Comparison of ENCODE assay signal across 31 mouse cellular contexts in genomic region chr7:34125346-34125745, GRCm38 (mm10). TPM values are rescaled to one million over a fixed set of nuclear protein-coding genes. Genes with fewer than 3 reads are reported as not detected.
DNase-seq lines count a peak whose midpoint lies in the region; ATAC-seq lines count a peak whose summit lies in the region.
"Had no signal": no experiment of that assay in that cellular context is flagged by ENCODE, and none has a peak within 500 bp of the region (broad histone marks: within the 10 kb centered on the region; RNA-seq: fewer than 3 reads in every experiment).

No protein-coding gene starts in this region.

- H3K4me3 ChIP-seq in heart, embryonic 11.5 days (ENCODE audit: low read depth, low read length), result no peak overlapping the region
- H3K4me3 ChIP-seq: forebrain, embryonic 10.5 days; forebrain, embryonic 13.5 days; heart, adult 2 months; heart, embryonic 13.5 days; hindbrain, embryonic 12.5 days; intestine, embryonic 15.5 days had no signal

- whole genome bisulfite sequencing in heart, embryonic 11.5 days (ENCODE audit: insufficient replicate concordance), result 91% methylated on average over 9 of the region's 9 CpGs

- H3K4me1 ChIP-seq in heart, embryonic 11.5 days (ENCODE audit: control insufficient read depth, insufficient read depth, low read length), result no peaks in the 10 kb centered on the region
- H3K4me1 ChIP-seq: hindbrain, embryonic 12.5 days had no signal

- no peaks in the 10 kb centered on the region for H3K27me3 ChIP-seq in heart, embryonic 11.5 days (ENCODE audit: control insufficient read depth, insufficient read depth, low read length)
- H3K27me3 ChIP-seq: forebrain, embryonic 13.5 days; heart, embryonic 13.5 days; hindbrain, embryonic 12.5 days; intestine, embryonic 15.5 days had no signal

- no peak overlapping the region for H3K4me2 ChIP-seq in heart, embryonic 11.5 days
- H3K4me2 ChIP-seq: forebrain, embryonic 13.5 days; heart, embryonic 13.5 days; hindbrain, embryonic 12.5 days; intestine, embryonic 15.5 days had no signal

- H3K9ac ChIP-seq in heart, embryonic 11.5 days (ENCODE audit: low read depth, low read length), result no peak overlapping the region
- H3K9ac ChIP-seq: forebrain, embryonic 13.5 days; heart, embryonic 13.5 days; hindbrain, embryonic 12.5 days; intestine, embryonic 15.5 days had no signal

- H3K36me3 ChIP-seq in heart, embryonic 11.5 days (ENCODE audit: control insufficient read depth, insufficient read depth, low read length), result peaks cover 11% of the 10 kb centered on the region

- DNase-seq in adrenal gland, adult (ENCODE audit: inconsistent age in 2 of 2, low spot score in 1 of 2), result peak; percentile 38 to 62
- no peak for DNase-seq in adrenal gland, adult 18-20 months (ENCODE audit: low spot score in 2 of 2)
- no peak for DNase-seq in heart, postnatal 4 days
- peak; percentile 38 for DNase-seq in adrenal gland, postnatal 14 days
- DNase-seq in cerebellum, postnatal 36 days, result no peak
- DNase-seq: cerebellum, adult 11-12 months; cerebellum, adult 8-10 months; cerebellum, postnatal 10 days; gastrocnemius, postnatal 10 days; gastrocnemius, postnatal 36 days; heart, adult 2 months; heart, postnatal 14 days; kidney, adult 11 months; kidney, adult 8-10 months had no signal

- H3K27ac ChIP-seq in heart, embryonic 11.5 days (ENCODE audit: low read depth, low read length), result 0 out of 2 replicates have a peak overlapping the region, but pooled peaks have one; percentile 41
- H3K27ac ChIP-seq: forebrain, embryonic 10.5 days; forebrain, embryonic 13.5 days; heart, adult 2 months; heart, embryonic 13.5 days; hindbrain, embryonic 12.5 days; intestine, embryonic 15.5 days had no signal

- ATAC-seq in heart, embryonic 11.5 days (replicated peaks; ENCODE audit: insufficient number of reproducible peaks, low FRiP score, low TSS enrichment), result no peak
- ATAC-seq: activated CD4-positive, CD25-positive, alpha-beta regulatory T cell, adult 4 months; forebrain, embryonic 13.5 days; forebrain, embryonic 16.5 days; hindbrain, embryonic 16.5 days; intestine, embryonic 15.5 days had no signal

- peaks cover 5% of the 10 kb centered on the region; the same call in 1 of the 2 replicates for H3K9me3 ChIP-seq in heart, embryonic 11.5 days (replicated peaks; ENCODE audit: control insufficient read depth, low read length)
- H3K9me3 ChIP-seq: heart, embryonic 13.5 days; intestine, embryonic 15.5 days had no signal

RNA-seq across cellular contexts. Expression of gene Wtip, which starts 7.7 kb away (rescaled TPM):
- total RNA-seq in adrenal gland, adult 18-20 months (2021), result 10 to 100 TPM; 17.8 to 22.0 TPM
- polyA plus RNA-seq in heart, embryonic 11.5 days (2014; fragmentation: Nextera tagmentation; extraction: Ambion mirVana), result 4.8 and 7.4 TPM in 2 replicates
- total RNA-seq in heart, postnatal 4 days (2021), result 10 to 100 TPM; 32.0 to 34.8 TPM
- total RNA-seq in adrenal gland, postnatal 14 days (2021), result 27.3 and 29.2 TPM in 2 replicates
- polyA plus RNA-seq: activated CD4-positive, CD25-positive, alpha-beta regulatory T cell, adult 4 months had no signal

RNA-seq across cellular contexts. Expression of gene Scgb1b30, which starts 30.1 kb away (rescaled TPM):
- total RNA-seq in adrenal gland, adult 18-20 months (2021), result not detected
- not detected in 2 replicates for polyA plus RNA-seq in heart, embryonic 11.5 days (2014; fragmentation: Nextera tagmentation; extraction: Ambion mirVana)
- not detected for total RNA-seq in heart, postnatal 4 days (2021)
- total RNA-seq in adrenal gland, postnatal 14 days (2021), result not detected in 2 replicates
- total RNA-seq: ES-E14; gastrocnemius, adult 18-20 months; gastrocnemius, postnatal 10 days; gastrocnemius, postnatal 36 days; granulocyte monocyte progenitor cell, adult 5-6 weeks; heart, adult 2 months; heart, postnatal 14 days; hematopoietic stem cell, adult 5-6 weeks had no signal
- polyA plus RNA-seq: activated CD4-positive, CD25-positive, alpha-beta regulatory T cell, adult 4 months; brain, embryonic 14.5 days; embryonic facial prominence, embryonic 11.5 days; embryonic facial prominence, embryonic 14.5 days; forebrain, embryonic 10.5 days; forebrain, embryonic 13.5 days; forebrain, embryonic 16.5 days; heart, adult 2 months; heart, embryonic 13.5 days; heart, embryonic 16.5 days; hindbrain, embryonic 12.5 days; hindbrain, embryonic 16.5 days; intestine, embryonic 15.5 days had no signal

RNA-seq across cellular contexts. Expression of gene Uba2, which starts 44.1 kb away (rescaled TPM):
- total RNA-seq in adrenal gland, adult 18-20 months (2021), result 10 to 100 TPM; 58.7 to 62.7 TPM
- polyA plus RNA-seq in heart, embryonic 11.5 days (2014; fragmentation: Nextera tagmentation; extraction: Ambion mirVana), result 125 and 128 TPM in 2 replicates
- 10 to 100 TPM; 61.8 to 70.6 TPM for total RNA-seq in heart, postnatal 4 days (2021)
- 80.4 and 83.4 TPM in 2 replicates for total RNA-seq in adrenal gland, postnatal 14 days (2021)

Comparison
In these comparisons a context has a peak if more than half of its experiments do, and no peak if none do; other contexts are left out.
1. DNase-seq: peak in adrenal gland, adult (2 of 2) and adrenal gland, postnatal 14 days (single experiment); none in adrenal gland, adult 18-20 months (0 of 2), heart, postnatal 4 days (single experiment) and cerebellum, postnatal 36 days (0 of 2).